Mouse (Mus musculus): ENCODE results near the gene Cd82.

The Cd82 gene

GRCm38 (mm10) chr2:93445237-93445651, 17.7 kb downstream of the Cd82 start:
- in situ Hi-C loops (cut with MboI), result no loop called here

GRCm38 (mm10) chr2:93444280-93444679, 18.7 kb downstream of the Cd82 start:
- in situ Hi-C loops (cut with MboI), result no loop called here

- in situ Hi-C loops (cut with MboI), result no loop called here
These were observed 19.8 kb downstream of the Cd82 start for GRCm38 (mm10) chr2:93443106-93443505.

DNA sequence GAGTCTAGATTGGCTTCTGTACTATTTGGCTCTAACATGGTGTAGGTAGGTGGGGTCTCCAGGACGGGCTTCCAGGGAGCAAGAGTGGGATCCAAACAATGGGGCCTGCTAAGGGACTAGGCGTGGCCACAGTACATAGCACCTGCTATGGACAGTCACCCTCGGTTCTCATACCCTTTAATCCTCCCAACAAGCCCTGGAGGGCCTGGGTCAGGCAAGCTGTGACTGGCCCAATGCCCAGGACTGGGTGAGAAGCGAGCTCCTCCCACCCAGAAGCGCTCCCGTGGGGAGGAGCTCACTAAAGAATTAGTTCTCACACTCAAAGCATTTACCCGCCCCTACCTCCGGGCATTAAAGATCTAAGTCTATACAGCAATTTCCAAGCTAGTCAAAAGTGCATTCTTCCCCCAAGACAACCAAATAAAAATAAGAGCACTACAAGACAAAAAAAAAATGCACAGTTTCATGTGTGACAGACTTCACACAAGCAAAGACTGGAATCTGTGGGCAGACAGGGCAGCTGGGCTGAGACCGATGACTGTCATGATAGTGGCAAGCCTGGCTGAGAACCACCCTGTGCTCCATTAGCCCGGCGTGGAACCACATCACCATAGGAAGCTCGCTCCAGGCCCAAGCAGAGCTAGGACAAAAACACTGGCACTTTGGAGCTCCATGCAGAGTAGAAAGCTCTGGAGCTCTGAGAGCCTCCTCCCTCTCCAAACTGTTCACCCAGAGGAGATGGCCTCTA, 23.0 kb downstream of the Cd82 start:
- in situ Hi-C loops (cut with MboI), result no loop called here

GRCm38 (mm10) chr2:93439352-93439771, 23.6 kb downstream of the Cd82 start:
- in situ Hi-C loops (cut with MboI), result no loop called here

GRCm38 (mm10) chr2:93438335-93438734, 24.6 kb downstream of the Cd82 start:
- in situ Hi-C loops (cut with MboI), result no loop called here

- in situ Hi-C loops (cut with MboI), result no loop called here
These were observed 27.4 kb downstream of the Cd82 start for GRCm38 (mm10) chr2:93435577-93435976.

- in situ Hi-C loops (cut with MboI), result no loop called here
These were observed 28.0 kb downstream of the Cd82 start for GRCm38 (mm10) chr2:93434896-93435295.

DNA sequence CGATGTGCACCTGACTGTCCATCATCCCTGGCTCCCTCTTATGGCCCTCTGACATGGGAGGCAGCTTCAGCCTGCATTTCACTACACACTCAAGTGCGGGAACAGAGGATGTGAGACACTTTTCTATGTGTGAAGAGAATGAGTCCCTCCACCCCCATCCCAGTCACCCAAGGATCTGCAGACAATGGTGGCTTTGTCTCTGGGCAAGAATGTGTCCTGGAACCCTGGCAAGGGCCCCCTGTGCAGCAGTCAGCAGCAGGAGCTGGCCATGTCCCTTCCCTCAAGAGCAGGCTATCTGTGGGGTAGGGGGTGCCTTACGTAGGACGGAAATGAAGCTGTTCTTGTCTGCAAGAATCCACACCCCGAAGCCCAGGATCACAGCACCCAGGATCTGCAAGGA, 29.4 kb downstream of the Cd82 start:
- in situ Hi-C loops (cut with MboI), result no loop called here

GRCm38 (mm10) chr2:93432600-93433389, 30.1 kb downstream of the Cd82 start:
- in situ Hi-C loops (cut with MboI), result no loop called here

- in situ Hi-C loops (cut with MboI), result no loop called here
These were observed 31.2 kb downstream of the Cd82 start for GRCm38 (mm10) chr2:93431575-93432325.

- in situ Hi-C loops (cut with MboI), result no loop called here
These were observed 31.9 kb downstream of the Cd82 start for GRCm38 (mm10) chr2:93430993-93431392.

DNA sequence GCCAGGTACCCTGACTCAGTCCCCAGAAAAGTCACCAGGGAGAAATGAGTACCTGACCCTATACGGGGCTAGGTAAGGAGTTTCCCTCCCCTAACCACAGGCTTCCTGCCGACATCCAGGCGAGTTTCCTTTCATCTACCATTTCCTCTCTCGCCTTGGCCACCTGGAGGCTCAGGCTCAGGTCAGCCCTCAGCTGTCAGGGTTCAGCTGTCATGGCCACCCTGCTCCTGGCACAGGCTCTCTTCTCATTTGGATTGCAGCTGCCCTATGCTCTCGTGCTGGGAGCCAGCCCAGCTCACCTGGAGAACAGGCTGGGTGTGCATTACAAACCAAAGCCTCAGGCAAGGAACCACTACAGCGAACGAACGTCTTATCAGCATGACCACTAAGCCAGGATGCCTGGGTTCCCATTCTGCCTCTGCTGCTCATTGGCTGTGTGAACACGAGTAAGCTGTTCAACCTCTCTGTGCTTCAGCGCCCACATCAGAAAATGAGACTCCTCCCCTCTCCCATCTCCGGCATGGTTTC, 34.9 kb downstream of the Cd82 start:
- in situ Hi-C loops (cut with MboI), result no loop called here

DNA sequence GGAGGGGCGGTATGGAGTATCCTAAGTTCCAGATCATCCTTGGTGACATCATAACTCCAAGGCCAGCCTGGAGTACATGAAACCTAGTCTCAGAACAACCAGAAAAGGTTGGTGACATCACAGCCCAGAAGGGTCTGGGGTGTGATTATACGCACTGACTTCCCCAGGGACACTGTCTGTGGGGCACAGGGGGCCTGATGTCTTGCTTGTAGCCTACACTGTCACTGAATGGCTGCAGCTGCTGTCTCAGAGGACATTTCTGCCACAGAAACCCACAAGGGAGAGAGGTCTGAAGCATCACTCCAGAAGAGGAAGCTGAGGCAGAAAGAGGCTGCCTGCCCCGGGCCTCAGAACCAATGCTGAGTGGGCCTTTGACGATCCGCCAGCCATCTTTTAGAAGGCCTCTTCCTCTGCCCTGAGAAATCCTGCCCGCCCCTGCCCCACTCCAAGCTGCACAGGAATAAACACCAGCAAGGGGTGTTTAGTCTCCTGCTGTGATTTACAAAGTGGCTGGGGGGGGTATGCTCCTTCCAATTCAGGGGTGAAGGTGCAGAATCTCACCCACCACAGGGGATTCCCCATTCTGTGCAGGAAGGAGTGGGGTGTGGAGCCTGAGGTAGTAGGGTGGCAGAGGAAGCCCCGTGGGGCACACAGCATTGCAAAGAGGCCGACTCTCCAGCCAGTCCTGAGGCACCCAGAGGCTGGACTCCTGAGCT, 35.8 kb downstream of the Cd82 start:
- in situ Hi-C loops (cut with MboI), result no loop called here

GRCm38 (mm10) chr2:93425810-93426209, 37.1 kb downstream of the Cd82 start:
- in situ Hi-C loops (cut with MboI), result no loop called here

DNA sequence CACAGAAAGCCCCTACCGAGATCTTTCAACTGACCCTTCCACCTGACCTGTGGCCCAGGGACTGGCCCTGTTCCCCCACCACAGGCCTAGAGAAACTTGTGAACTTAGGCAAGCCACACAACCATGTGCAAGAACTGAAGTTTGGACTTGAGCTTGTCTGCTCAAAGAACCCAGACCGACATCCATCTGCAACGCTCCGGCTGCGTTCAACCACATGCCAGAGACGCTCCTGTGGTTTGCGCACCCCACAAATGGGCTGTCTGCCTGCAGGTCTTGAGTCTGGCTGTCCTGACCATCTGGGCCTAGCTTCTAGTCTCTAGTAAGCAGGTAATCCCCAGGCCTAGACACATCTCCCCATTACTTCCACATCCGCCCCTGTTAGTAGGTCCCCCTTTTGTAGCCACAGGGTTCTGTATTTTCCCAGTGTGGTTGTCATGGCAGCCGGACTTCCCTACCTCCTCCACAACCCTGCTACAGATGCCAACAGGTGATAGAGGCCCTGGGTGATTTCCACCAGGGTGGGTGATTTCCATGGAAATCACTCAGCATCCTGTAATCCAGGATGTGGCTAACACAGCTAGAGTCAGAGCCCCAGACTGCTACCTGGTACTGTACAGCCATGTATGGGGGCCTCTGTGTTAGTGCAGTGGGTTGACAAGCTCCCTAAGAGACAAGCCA, 38.5 kb downstream of the Cd82 start:
- in situ Hi-C loops (cut with MboI), result loop anchor here (5.0 kb wide), 1 partner anchor 43 kb away; no protein-coding TSS in a partner anchor

GRCm38 (mm10) chr2:93421320-93421719, 41.6 kb downstream of the Cd82 start:
- in situ Hi-C loops (cut with MboI), result loop anchor here (5.0 kb wide), 1 partner anchor 46 kb away; no protein-coding TSS in a partner anchor

DNA sequence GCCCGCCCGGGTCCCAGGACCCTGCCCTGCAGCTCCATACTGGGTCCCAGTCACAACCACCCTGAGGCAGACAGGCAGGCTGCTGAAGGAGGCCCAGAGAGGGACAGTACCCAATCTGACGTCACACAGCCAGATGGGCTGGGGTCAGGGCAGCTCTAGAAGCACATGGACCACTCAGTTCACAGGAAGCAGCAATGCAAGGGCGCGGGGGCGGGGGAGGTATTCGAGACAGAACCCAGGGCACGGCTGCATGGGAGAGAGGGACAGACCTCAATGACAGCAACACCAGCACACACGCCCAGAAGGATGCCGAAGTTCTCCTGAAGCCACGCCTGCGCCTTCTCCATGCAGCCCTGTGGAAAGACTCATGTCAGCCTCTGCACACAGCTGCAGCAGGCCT, 43.0 kb downstream of the Cd82 start:
- in situ Hi-C loops (cut with MboI), result loop anchor here (5.0 kb wide), 1 partner anchor 47 kb away; no protein-coding TSS in a partner anchor

DNA sequence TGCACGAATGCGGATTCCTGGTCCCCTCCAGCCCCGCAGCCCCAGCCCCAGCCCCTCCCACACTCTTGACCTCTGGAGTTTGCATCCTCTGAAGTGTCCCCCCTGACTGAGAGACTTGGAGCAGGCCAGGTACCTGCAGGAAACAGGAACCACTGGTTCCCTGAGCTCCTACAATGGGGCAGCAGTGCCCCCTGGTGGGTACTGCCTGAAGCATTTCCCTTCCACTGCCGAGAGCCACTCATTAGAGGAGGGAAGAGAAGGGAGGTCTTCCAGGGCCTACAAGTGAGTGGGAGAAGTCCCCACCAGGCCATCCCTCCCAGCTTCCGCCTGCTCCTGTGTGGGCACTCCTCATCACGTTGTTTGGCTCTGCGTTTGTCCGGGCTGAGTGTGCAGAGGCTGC, 44.5 kb downstream of the Cd82 start:
- in situ Hi-C loops (cut with MboI), result no loop called here

DNA sequence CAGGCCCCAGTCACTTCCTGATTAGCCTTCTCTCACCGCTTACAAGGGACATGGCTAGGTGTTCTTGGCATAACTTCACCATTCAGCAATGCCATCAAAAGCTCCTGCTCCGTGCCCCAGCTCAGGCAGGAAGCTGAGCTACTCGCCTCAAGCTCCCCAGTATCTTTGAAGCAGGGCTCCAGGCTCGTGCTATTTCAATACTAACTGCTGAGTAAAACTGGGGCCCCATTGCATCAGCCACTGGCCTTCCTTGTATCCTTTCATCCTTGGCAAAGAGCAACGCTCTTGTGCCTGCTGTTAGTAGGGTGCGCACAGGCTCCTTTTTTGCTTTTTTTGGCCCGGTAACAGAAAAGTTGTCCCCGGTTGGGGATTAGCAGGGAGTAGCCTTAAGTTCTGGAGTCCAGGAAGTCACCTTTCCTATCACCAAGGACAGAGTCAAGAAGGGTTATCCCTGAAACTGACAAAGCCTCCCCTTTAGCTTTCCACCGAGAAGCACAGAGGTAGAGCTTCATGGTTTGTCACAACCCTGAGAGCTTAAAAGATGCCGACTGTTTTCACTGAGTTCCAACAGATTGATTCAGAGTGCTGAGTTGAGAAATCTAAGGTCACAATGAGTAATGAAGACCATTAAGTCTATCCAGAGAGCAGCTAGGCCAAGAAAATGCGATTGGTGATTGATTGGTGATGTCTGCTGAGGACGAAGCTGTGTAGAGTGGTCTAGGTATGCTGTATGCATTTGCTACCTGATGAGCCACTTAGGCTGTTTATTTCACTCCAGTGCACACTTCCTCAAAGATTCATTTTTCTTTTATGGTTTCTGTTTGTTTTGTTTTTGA, 45.8 kb downstream of the Cd82 start:
- in situ Hi-C loops (cut with MboI), result no loop called here

Data from mature B cell (primary cell).